Mouse (Mus musculus): ENCODE data around the gene Nfya.
"Not testable (repeated sequence)": the region's sequence is repeated elsewhere in the genome, so short reads cannot be mapped to it uniquely, and the experiment has no call there.

The Nfya gene

GRCm38 (mm10) chr17:48392616-48393015, 17.1 kb downstream of the Nfya start:
- DNase-seq (ENCODE audit: low spot score in 2 of 2): no peak

- no peak for DNase-seq (ENCODE audit: low spot score in 2 of 2)
Observed at GRCm38 (mm10) chr17:48391446-48391845, 18.3 kb downstream of the Nfya start.

- no peak for DNase-seq (ENCODE audit: low spot score in 2 of 2)
Observed at GRCm38 (mm10) chr17:48389442-48389841, 20.3 kb downstream of the Nfya start.

GRCm38 (mm10) chr17:48388666-48389065, 21.0 kb downstream of the Nfya start:
- DNase-seq (ENCODE audit: low spot score in 2 of 2): no peak

DNA sequence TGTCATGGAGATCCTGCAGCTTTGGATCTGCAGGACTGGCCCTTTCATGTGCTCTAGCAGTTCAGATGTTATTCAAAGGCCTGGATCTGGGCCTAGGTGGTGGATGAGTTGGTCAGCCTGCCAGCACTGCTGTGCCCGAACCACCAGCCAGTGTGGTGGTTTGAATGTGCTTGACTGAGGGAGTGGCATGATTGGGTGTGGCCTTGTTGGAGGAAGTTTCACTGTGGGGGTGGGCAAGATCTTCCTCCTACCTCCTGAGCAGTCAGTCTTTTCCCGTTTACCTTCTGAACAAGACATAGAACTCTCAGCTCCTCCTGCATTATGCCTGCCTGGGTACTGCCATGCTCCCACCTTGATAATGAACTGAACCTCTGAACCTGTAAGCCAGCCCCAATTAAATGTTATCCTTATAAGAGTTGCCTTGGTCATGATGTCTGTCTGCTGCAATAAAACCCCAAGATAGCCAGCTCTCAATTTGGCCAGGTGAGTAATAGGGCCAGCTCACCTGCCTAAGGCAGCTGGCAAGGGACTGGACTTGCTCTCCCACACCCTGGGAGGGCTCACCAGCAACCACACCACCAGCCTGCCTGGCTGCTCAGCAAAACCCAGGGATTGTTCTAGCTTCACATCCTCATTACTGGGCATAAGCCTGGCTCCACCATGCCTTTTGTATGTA, 23.8 kb downstream of the Nfya start:
- DNase-seq (ENCODE audit: low spot score in 2 of 2): no peak

GRCm38 (mm10) chr17:48379050-48379449, 30.7 kb downstream of the Nfya start:
- DNase-seq (ENCODE audit: low spot score in 2 of 2): no peak

DNA sequence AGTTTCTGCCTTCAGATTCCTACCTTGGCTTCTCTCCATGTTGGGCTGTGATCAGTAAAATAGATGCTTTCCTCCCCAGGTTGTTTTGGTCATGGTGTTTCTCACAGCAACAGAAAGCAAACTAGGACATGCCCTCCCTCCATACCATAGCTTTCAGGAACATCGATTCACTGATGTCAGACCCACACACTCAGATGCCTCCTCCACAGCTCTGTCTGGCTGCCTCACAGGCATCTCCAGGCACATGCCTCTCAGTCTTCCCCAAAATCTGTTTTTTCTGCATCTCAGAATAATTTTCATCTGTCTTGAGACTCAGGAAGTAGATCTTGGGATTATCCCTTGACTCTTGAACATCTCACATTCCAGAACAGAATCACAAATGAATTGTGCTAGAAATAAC, 33.6 kb downstream of the Nfya start:
- DNase-seq (ENCODE audit: low spot score in 2 of 2): no peak

DNA sequence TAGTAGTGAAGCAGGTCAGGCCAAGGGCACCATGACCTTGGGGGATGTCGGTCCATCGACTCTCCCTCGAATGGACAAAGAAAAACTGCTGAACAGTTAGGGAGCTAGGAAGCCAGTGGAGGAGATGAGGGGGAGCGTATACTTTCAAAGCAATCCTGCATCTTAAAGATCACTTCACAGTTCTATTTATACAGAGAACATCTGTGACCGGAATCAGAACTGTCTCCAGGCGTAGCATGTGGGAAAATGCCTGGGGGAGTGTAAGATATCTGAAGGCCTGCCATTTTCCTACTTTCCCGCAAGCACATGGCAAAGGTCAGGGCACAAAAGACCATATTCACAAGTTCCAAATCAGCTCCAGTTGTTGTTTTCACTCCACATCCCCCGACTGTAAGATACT, 36.7 kb downstream of the Nfya start:
- DNase-seq (ENCODE audit: low spot score in 2 of 2): no peak

DNA sequence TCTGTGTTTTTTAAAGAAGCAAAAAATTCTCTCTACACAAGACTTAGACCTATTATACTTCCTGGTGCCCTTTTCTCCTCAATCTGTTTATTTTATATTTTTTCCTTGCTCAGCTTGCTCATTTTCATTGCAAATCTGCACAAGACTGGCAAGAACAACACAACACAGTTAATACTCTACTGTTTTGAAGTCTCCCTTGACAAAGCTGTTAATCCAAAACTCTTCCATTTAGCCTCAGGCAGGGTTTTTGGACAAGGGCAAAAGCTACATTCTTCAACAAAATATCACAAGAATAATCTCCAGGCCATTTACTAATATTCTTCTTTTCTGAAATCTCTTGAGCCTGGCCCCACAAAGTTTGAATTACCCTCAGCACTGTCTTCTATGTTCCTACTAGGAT, 38.1 kb downstream of the Nfya start:
- DNase-seq (ENCODE audit: low spot score in 2 of 2): no peak

GRCm38 (mm10) chr17:48366806-48367205, 42.9 kb downstream of the Nfya start:
- no peak for DNase-seq (ENCODE audit: low spot score in 2 of 2)

DNA sequence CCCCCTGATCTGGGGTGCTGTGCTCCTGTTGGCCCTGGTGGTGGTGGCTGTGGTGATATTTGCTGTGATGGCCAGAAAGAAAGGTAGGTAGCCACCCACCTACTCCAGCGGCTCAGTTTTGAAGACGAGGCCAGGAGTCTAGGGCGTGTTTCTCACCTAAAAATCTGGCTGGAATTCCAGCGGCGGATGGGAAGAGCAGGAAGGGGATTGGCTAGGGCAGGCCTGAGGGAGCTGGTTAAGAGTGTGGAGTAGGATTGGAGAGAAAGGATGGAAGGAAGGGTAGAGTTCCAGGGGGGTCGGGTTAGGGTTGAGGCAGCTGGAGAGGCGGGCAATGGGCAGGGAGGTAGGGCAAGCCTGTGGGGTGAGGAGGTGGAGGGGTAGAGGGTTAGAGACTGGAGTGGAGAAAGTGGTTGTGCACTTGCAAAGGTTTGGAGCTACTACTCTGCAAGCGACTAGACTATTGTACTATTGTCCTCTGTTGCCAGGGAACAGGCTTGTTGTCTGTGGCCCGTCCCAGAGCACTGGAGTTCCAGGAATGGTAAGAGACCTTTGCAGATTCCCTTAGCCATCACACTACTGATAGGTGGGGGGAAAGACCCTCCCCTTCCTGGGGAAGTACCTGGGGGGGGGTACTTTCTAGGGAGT, 44.1 kb downstream of the Nfya start:
- no peak for DNase-seq (ENCODE audit: low spot score in 2 of 2)

GRCm38 (mm10) chr17:48363421-48363965, 46.2 kb downstream of the Nfya start:
- DNase-seq (ENCODE audit: low spot score in 2 of 2): no peak

GRCm38 (mm10) chr17:48362966-48363365, 46.7 kb downstream of the Nfya start:
- peak in 1 of 2 experiments; percentile 62 for DNase-seq (ENCODE audit: low spot score in 2 of 2)

DNA sequence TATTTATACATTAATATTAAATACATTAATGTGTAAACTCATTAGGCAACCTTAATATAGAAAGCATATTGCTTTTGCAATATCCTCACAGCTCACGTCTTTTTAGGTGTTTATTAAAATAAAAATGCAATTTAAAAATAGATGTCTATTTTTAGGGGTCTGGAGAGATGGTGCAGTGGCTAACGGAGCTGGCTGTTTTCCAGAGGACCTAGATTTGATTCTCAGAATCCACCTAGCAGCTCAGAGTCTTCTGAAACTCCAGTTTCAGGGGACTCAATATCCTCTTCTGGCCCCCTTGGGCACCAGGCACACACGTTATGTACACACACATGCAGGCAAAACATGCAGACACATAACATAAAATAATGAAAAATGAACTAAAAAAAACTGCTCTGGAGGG, 47.4 kb downstream of the Nfya start:
- no peak for DNase-seq (ENCODE audit: low spot score in 2 of 2)

- no peak for DNase-seq (ENCODE audit: low spot score in 2 of 2)
Observed at GRCm38 (mm10) chr17:48360462-48360861, 49.2 kb downstream of the Nfya start.

DNA sequence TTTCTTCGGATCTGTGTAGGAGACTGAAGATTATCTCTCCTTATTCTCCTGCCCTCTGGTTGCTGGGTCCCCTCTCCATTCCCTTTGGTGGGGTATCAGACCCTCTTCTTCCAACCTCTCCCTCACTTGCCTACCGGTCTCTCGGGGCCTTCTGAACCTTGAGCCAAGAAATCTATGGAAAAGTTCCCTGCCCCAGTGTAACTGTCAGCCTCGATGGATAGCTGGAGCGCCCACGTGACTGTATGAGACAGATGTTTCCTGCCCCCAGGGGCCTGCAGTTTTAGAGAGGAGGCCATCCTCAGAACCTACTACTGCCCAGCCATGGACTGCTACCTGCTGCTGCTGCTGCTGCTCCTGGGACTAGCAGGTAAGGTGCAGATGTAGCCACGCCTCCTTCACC, 50.1 kb downstream of the Nfya start, which contains the start of gene Treml1:
TSS of gene Treml1 (plus strand) at position 301 of the 400 bp plus-strand sequence.
- DNase-seq (ENCODE audit: low spot score in 2 of 2): no peak

- DNase-seq (ENCODE audit: low spot score in 2 of 2): no peak
Observed at GRCm38 (mm10) chr17:48357892-48358291, 51.8 kb downstream of the Nfya start.

DNA sequence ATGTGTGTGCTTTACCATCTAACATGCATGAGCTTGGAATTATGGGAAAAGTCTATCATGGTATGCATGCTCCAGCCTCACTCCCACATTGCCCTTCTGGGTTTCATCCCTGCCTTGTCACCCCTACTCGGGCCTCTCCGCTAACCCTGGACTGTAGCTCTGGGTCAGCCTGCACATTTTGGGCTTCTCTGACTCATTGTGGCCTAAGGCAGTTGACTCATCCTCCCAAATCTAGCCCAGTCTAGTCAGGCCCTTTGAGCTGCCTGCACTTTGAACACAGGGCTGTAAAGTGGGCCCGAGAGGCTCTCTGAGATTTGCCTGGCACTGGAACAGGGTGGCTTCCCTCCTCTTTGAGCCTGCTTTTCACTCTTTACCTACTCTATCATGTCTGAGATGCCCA, 53.9 kb downstream of the Nfya start:
- DNase-seq (ENCODE audit: low spot score in 2 of 2): no peak

DNA sequence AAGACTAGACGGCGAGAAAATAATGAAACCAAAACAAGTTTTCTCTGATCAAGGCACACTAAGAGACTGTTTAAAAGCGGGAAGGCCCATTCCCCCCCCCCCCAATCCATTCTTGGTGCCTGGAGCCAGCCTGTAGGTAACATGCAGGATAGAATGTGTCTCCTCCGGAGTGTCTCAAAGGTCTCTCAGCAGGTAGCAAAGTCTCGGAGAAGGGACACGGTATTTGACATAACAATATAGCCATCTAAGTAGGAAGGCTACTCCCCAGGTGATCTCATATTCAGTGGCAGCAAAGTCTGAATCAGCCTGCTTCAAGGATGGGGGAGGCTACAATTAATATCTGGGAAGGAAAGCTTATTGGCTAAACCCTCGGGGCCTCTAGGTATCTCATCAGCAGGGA, 56.7 kb downstream of the Nfya start:
- not testable (repeated sequence) for DNase-seq (ENCODE audit: low spot score in 2 of 2)

GRCm38 (mm10) chr17:48350681-48351193, 59.0 kb downstream of the Nfya start:
- no peak for DNase-seq (ENCODE audit: low spot score in 2 of 2)

- DNase-seq (ENCODE audit: low spot score in 2 of 2): no peak
Observed at GRCm38 (mm10) chr17:48347287-48347686, 62.4 kb downstream of the Nfya start.

DNA sequence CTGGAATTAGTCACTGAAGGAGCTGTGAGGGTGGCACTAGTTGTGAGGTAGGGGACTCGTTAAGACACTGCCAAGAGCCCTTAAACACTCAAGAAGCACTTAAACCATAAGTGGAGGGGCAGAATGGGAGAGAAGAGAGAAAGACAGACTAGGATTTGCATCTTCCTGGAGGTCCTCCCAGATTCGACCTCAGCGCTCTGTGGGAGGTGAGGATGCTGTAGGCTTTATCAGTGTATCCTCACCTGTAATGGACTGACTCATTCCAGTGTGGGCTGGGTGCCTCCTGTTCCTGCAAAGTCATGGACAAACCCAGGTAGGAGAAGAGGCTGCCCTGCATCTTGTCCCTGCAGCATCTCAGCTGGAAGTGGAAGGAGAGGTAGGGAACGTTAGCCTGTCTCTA, 62.9 kb downstream of the Nfya start:
- DNase-seq (ENCODE audit: low spot score in 2 of 2): no peak

- DNase-seq (ENCODE audit: low spot score in 2 of 2): no peak
Observed at GRCm38 (mm10) chr17:48346231-48346630, 63.5 kb downstream of the Nfya start, which contains the start of gene Trem2. TSS of gene Trem2 (plus strand) at chr17:48346401.

Data from cerebellum, postnatal 4 days (tissue).